Mouse (Mus musculus) embryo, embryonic 10.5 days (tissue): ENCODE results near the gene Bnipl.

Experiments
- DNase-seq: peaks from one replicate; pipeline ENCODE4 v3.0.0-alpha.2; 2015; ENCODE audit warnings: low spot score

Bnipl gene

GRCm38 (mm10) chr3:95280747-95281146 lies 29.8 kb upstream of the Bnipl start:
- peak; percentile 45 for DNase-seq

- DNase-seq, result no peak
Measured at GRCm38 (mm10) chr3:95277149-95277551, 26.2 kb upstream of the Bnipl start.

- no peak for DNase-seq
Measured at GRCm38 (mm10) chr3:95276428-95276934, 25.5 kb upstream of the Bnipl start.

- no peak for DNase-seq
Measured at GRCm38 (mm10) chr3:95275161-95275560, 24.2 kb upstream of the Bnipl start.

GRCm38 (mm10) chr3:95274453-95274852 lies 23.5 kb upstream of the Bnipl start:
- no peak for DNase-seq

- DNase-seq, result no peak
Measured at GRCm38 (mm10) chr3:95273471-95273870, 22.5 kb upstream of the Bnipl start.

- DNase-seq, result no peak
Measured at GRCm38 (mm10) chr3:95270766-95271364, 19.9 kb upstream of the Bnipl start.

- DNase-seq, result no peak
Measured at GRCm38 (mm10) chr3:95269789-95270188, 18.8 kb upstream of the Bnipl start.

GRCm38 (mm10) chr3:95267855-95268254 lies 16.9 kb upstream of the Bnipl start:
- no peak for DNase-seq

GRCm38 (mm10) chr3:95266052-95266451 lies 15.1 kb upstream of the Bnipl start:
- DNase-seq, result no peak

GRCm38 (mm10) chr3:95264724-95265123 lies 13.7 kb upstream of the Bnipl start:
- no peak for DNase-seq

GRCm38 (mm10) chr3:95263089-95263739 lies 12.2 kb upstream of the Bnipl start:
- DNase-seq, result peak; percentile 88

GRCm38 (mm10) chr3:95261975-95262374 lies 11.0 kb upstream of the Bnipl start:
- DNase-seq, result no peak

- no peak for DNase-seq
Measured at GRCm38 (mm10) chr3:95256931-95257330, 5.9 kb upstream of the Bnipl start.

GRCm38 (mm10) chr3:95250361-95250760 lies 632 bp downstream of the Bnipl start:
- no peak for DNase-seq

GRCm38 (mm10) chr3:95247660-95248336 lies 3.2 kb downstream of the Bnipl start:
- no peak for DNase-seq

GRCm38 (mm10) chr3:95246465-95247231 lies 4.3 kb downstream of the Bnipl start:
- no peak for DNase-seq

- DNase-seq, result no peak
Measured at GRCm38 (mm10) chr3:95243086-95243485, 7.9 kb downstream of the Bnipl start.

- no peak for DNase-seq
Measured at GRCm38 (mm10) chr3:95241498-95241897, 9.5 kb downstream of the Bnipl start, which contains the start of gene Gm128. Gene Gm128, minus strand, starts transcription at chr3:95241598.

- no peak for DNase-seq
Measured at GRCm38 (mm10) chr3:95240900-95241299, 10.1 kb downstream of the Bnipl start.

GRCm38 (mm10) chr3:95239971-95240370 lies 11.0 kb downstream of the Bnipl start:
- DNase-seq, result no peak

GRCm38 (mm10) chr3:95239022-95239421 lies 12.0 kb downstream of the Bnipl start:
- no peak for DNase-seq
